Comparison of ENCODE assay signal across 15 mouse cellular contexts in genomic region chr1:131064202-131064601, GRCm38 (mm10). TPM values are rescaled to one million over a fixed set of nuclear protein-coding genes. Genes with fewer than 3 reads are reported as not detected.
A peak's percentile ranks its signal among the peaks of the same experiment; 100 is the strongest.
DNase-seq lines count a peak whose midpoint lies in the region; ATAC-seq lines count a peak whose summit lies in the region.
"Had no signal": no experiment of that assay in that cellular context is flagged by ENCODE, and none has a peak within 500 bp of the region (broad histone marks: within the 10 kb centered on the region; RNA-seq: fewer than 3 reads in every experiment).

No protein-coding gene starts in this region.

- peak; percentile 22; the same call in 1 of the 2 replicates for ATAC-seq in neural tube, embryonic 12.5 days (ENCODE audit: low FRiP score, low read depth)
- peak; percentile 11; the same call in 1 of the 2 replicates for ATAC-seq in hindbrain, embryonic 16.5 days
- 0 out of 2 replicates have a peak, but pooled peaks have one; percentile 37 for ATAC-seq in stomach, embryonic 15.5 days (ENCODE audit: insufficient read depth, low FRiP score, low read depth)
- ATAC-seq in kidney, embryonic 15.5 days (replicated peaks; ENCODE audit: low FRiP score) = no peak

- 61% methylated on average over 6 of the region's 6 CpGs for WGBS in neural tube, embryonic 12.5 days
- WGBS in hindbrain, embryonic 16.5 days = 42% methylated on average over 6 of the region's 6 CpGs
- 54% methylated on average over 6 of the region's 6 CpGs for WGBS in stomach, embryonic 15.5 days
- 71% methylated on average over 6 of the region's 6 CpGs for WGBS in kidney, embryonic 15.5 days

- H3K4me3 ChIP-seq in neural tube, embryonic 12.5 days = no peak overlapping the region
- H3K4me3 ChIP-seq in hindbrain, embryonic 16.5 days (ENCODE audit: low read length) = no peak overlapping the region
- no peak overlapping the region for H3K4me3 ChIP-seq in stomach, embryonic 15.5 days (replicated peaks)
- no peak overlapping the region for H3K4me3 ChIP-seq in kidney, embryonic 15.5 days (replicated peaks)
- H3K4me3 ChIP-seq: left cerebral cortex, adult 2 months had no signal

- intact Hi-C loops in heart, postnatal 25 days (cut with DNase I) = no loop called here

- peaks cover 35% of the 10 kb centered on the region for H3K4me1 ChIP-seq in neural tube, embryonic 12.5 days
- peaks cover 21% of the 10 kb centered on the region for H3K4me1 ChIP-seq in hindbrain, embryonic 16.5 days (ENCODE audit: control insufficient read depth, insufficient read depth, low read depth, low read length)
- H3K4me1 ChIP-seq in stomach, embryonic 15.5 days = peaks cover 24% of the 10 kb centered on the region
- H3K4me1 ChIP-seq in kidney, embryonic 15.5 days = peaks cover 50% of the 10 kb centered on the region

- H3K36me3 ChIP-seq in neural tube, embryonic 12.5 days = peaks cover 2% of the 10 kb centered on the region; the same call in 1 of the 2 replicates
- H3K36me3 ChIP-seq in hindbrain, embryonic 16.5 days (ENCODE audit: control insufficient read depth, insufficient read depth, low read length) = no peaks in the 10 kb centered on the region
- H3K36me3 ChIP-seq in stomach, embryonic 15.5 days = no peaks in the 10 kb centered on the region
- H3K36me3 ChIP-seq in kidney, embryonic 15.5 days = peaks cover 2% of the 10 kb centered on the region; the same call in 1 of the 2 replicates

- no peak overlapping the region for H3K27ac ChIP-seq in neural tube, embryonic 12.5 days
- H3K27ac ChIP-seq in hindbrain, embryonic 16.5 days (ENCODE audit: low read depth, low read length) = no peak overlapping the region
- no peak overlapping the region for H3K27ac ChIP-seq in stomach, embryonic 15.5 days
- H3K27ac ChIP-seq in kidney, embryonic 15.5 days = no peak overlapping the region
- H3K27ac ChIP-seq: left cerebral cortex, adult 2 months had no signal

- H3K27me3 ChIP-seq in neural tube, embryonic 12.5 days (replicated peaks) = no peaks in the 10 kb centered on the region
- H3K27me3 ChIP-seq in hindbrain, embryonic 16.5 days (replicated peaks; ENCODE audit: control insufficient read depth, insufficient read depth, low read length) = no peaks in the 10 kb centered on the region
- H3K27me3 ChIP-seq in stomach, embryonic 15.5 days (replicated peaks) = no peaks in the 10 kb centered on the region
- H3K27me3 ChIP-seq in kidney, embryonic 15.5 days = no peaks in the 10 kb centered on the region

- H3K9ac ChIP-seq in neural tube, embryonic 12.5 days = no peak overlapping the region
- H3K9ac ChIP-seq in hindbrain, embryonic 16.5 days (ENCODE audit: low read depth, low read length) = no peak overlapping the region
- H3K9ac ChIP-seq in stomach, embryonic 15.5 days = no peak overlapping the region
- no peak overlapping the region for H3K9ac ChIP-seq in kidney, embryonic 15.5 days

- no peaks in the 10 kb centered on the region for H3K9me3 ChIP-seq in neural tube, embryonic 12.5 days
- H3K9me3 ChIP-seq in hindbrain, embryonic 16.5 days (ENCODE audit: control insufficient read depth, low read length) = no peaks in the 10 kb centered on the region
- no peaks in the 10 kb centered on the region for H3K9me3 ChIP-seq in stomach, embryonic 15.5 days
- no peaks in the 10 kb centered on the region for H3K9me3 ChIP-seq in kidney, embryonic 15.5 days (replicated peaks)

- H3K4me2 ChIP-seq in neural tube, embryonic 12.5 days (replicated peaks) = 0 out of 2 replicates have a peak overlapping the region, but pooled peaks have one; percentile 7
- no peak overlapping the region for H3K4me2 ChIP-seq in hindbrain, embryonic 16.5 days (ENCODE audit: low read length)
- no peak overlapping the region for H3K4me2 ChIP-seq in stomach, embryonic 15.5 days
- H3K4me2 ChIP-seq in kidney, embryonic 15.5 days = no peak overlapping the region

- DNase-seq in heart, adult 11 months = peak; percentile 90
- no peak for DNase-seq in heart, postnatal 25 days (ENCODE audit: low spot score)
- DNase-seq in neural tube, embryonic 10.5 days (ENCODE audit: extremely low spot score, low spot score) = no peak
- DNase-seq in cerebellum, postnatal 36 days = no peak
- DNase-seq: kidney, postnatal 14 days; lung, adult 18-20 months had no signal

RNA-seq across cellular contexts. Expression of gene Mapkapk2, which starts 33.4 kb away (rescaled TPM):
- total RNA-seq in heart, postnatal 25 days (2021) = 100 to 1,000 TPM; 264 to 283 TPM
- 44.2 and 46.8 TPM in 2 replicates for polyA plus RNA-seq in neural tube, embryonic 12.5 days (2016; fragmentation: Nextera tagmentation; extraction: Ambion mirVana)
- polyA plus RNA-seq in hindbrain, embryonic 16.5 days (2015; fragmentation: Nextera tagmentation; extraction: Ambion mirVana) = 9.1 and 15.7 TPM in 2 replicates
- 45.8 and 49.5 TPM in 2 replicates for polyA plus RNA-seq in stomach, embryonic 15.5 days (2015; fragmentation: Nextera tagmentation; extraction: Ambion mirVana)
- 44.7 and 49.3 TPM in 2 replicates for polyA plus RNA-seq in kidney, embryonic 15.5 days (2015; fragmentation: Nextera tagmentation; extraction: Ambion mirVana)

RNA-seq across cellular contexts. Expression of gene Il10, which starts 44.6 kb away (rescaled TPM):
- total RNA-seq in heart, postnatal 25 days (2021) = not detected
- not detected in 2 replicates for polyA plus RNA-seq in neural tube, embryonic 12.5 days (2016; fragmentation: Nextera tagmentation; extraction: Ambion mirVana)
- polyA plus RNA-seq in hindbrain, embryonic 16.5 days (2015; fragmentation: Nextera tagmentation; extraction: Ambion mirVana) = 0.16 TPM in 1 of 2 replicates, not detected in the other
- not detected in 2 replicates for polyA plus RNA-seq in stomach, embryonic 15.5 days (2015; fragmentation: Nextera tagmentation; extraction: Ambion mirVana)
- polyA plus RNA-seq in kidney, embryonic 15.5 days (2015; fragmentation: Nextera tagmentation; extraction: Ambion mirVana) = not detected in 2 replicates
- total RNA-seq: common myeloid progenitor, adult 5-6 weeks; left cerebral cortex, adult 2 months had no signal
- polyA plus RNA-seq: frontal cortex, adult 2 months; heart, embryonic 14.5 days; testis, adult 2 months had no signal
